Mouse (Mus musculus) inflammation-experienced regulatory T-cells, adult 16 weeks (primary cell): Measurements from ENCODE around the gene Entpd4b. TPM values are rescaled to one million over a fixed set of nuclear protein-coding genes. Genes with fewer than 3 reads are reported as not detected.

Experiments
- polyA plus RNA-seq: library from polyadenylated mRNA; unstranded; fragments of 100-300 nt; shearing (Covaris generic); gene quantifications from one replicate; pipeline ENCODE4 v1.2.1, GENCODE M21; 2017

Gene Entpd4b
- 15.7 TPM for polyA plus RNA-seq

GRCm38 (mm10) chr14:69555110-69555831 is at the start of gene Entpd4b:
Gene Entpd4b (plus strand): TSS chr14:69555424.

DNA sequence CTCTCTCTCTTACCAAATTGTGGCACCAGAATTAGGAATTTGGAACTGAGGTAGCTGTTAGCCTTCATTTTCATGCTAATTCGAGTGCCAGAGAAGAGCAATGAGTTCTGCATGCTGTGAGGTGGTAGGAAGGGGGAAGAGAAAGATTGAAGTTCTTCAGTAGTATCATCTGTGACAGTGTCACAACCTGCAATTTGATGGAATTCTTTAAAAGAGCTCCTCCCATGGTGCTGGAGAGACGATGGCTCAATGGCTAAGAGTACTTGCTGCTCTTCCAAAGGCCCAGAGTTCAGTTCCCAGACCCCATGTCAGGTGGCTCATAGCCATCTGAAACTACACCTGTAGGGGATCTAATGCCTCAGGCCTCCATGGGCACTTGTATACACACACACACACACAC is 42.8 kb upstream of the Entpd4b start, which contains the start of gene Gm27179:
Gene Gm27179, minus strand, starts transcription at position 101 of the 400 bp plus-strand sequence.

Other genes starting within 250 kb of the Entpd4b start
- gene Gm16867, start 52.1 kb upstream of the Entpd4b start, polyA plus RNA-seq = 0.41 TPM
- 0.11 TPM for gene Gm27179, start 42.9 kb upstream of the Entpd4b start, polyA plus RNA-seq